Mouse (Mus musculus): ENCODE data around the gene Vps26c. TPM values are rescaled to one million over a fixed set of nuclear protein-coding genes. Genes with fewer than 3 reads are reported as not detected.
"Not testable (repeated sequence)": the region's sequence is repeated elsewhere in the genome, so short reads cannot be mapped to it uniquely, and the experiment has no call there.

Vps26c gene
- total and polyA plus RNA-seq, 2 experiments, result 18.8 to 33.1 TPM

DNA sequence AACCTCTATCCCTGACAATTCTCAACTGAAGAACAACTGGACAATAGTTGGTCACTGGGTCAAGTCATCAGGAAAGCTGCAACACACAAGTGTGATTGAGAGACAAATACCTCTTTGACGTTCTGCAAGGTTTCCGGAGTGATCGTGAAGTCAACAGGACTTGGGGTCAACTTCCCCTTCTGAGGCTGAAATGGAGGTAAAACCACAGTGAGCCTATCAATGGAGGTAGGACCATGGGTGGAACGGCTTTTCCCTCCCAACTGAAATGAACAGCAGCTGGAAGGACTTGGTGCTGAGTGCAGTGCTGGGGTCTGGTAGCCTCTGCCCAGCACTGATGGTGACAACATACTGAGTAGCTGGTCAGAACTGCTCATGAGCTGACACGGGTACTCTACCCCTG is 22.4 kb downstream of the Vps26c start:
- Histone ChIP-seq H3K9ac (ENCODE audit: low read depth, low read length) (no peak overlapping the region), H3K4me1 (ENCODE audit: control insufficient read depth, insufficient read depth, low read length) (peaks cover 7% of the 10 kb centered on the region), H3K27me3 (ENCODE audit: control insufficient read depth, insufficient read depth, low read length) (no peaks in the 10 kb centered on the region), H3K27ac (replicated peaks; ENCODE audit: insufficient read depth, low read depth, low read length) (no peak overlapping the region), H3K4me3 (ENCODE audit: insufficient read depth, low read depth, low read length) (no peak overlapping the region), H3K79me2 (ENCODE audit: control insufficient read depth, insufficient read depth, low read length) (no peaks in the 10 kb centered on the region), H3K36me3 (ENCODE audit: control insufficient read depth, insufficient read depth, low read length) (peaks cover 36% of the 10 kb centered on the region)
- WGBS, result 93% methylated on average over 5 of the region's 5 CpGs
- no peak for DNase-seq (ENCODE audit: extremely low read depth, low read depth, low spot score)
- TF ChIP-seq CTCF (IDR thresholded peaks at IDR 0.05; ENCODE audit: low read depth, low read length) (no peak), POLR2A (IDR thresholded peaks at IDR 0.05; ENCODE audit: extremely low read depth, insufficient read depth, low read length) (no peak)

- Histone ChIP-seq H3K4me1 (ENCODE audit: control insufficient read depth, insufficient read depth, low read length) (peaks cover 7% of the 10 kb centered on the region), H3K9ac (ENCODE audit: low read depth, low read length) (no peak overlapping the region), H3K36me3 (ENCODE audit: control insufficient read depth, insufficient read depth, low read length) (peaks cover 19% of the 10 kb centered on the region), H3K4me3 (ENCODE audit: insufficient read depth, low read depth, low read length) (no peak overlapping the region), H3K27me3 (ENCODE audit: control insufficient read depth, insufficient read depth, low read length) (no peaks in the 10 kb centered on the region), H3K27ac (replicated peaks; ENCODE audit: insufficient read depth, low read depth, low read length) (peak overlapping the region; percentile 81), H3K79me2 (ENCODE audit: control insufficient read depth, insufficient read depth, low read length) (no peaks in the 10 kb centered on the region)
- DNase-seq (ENCODE audit: extremely low read depth, low read depth, low spot score), result peak; percentile 87
- 12% methylated on average over 5 of the region's 5 CpGs for WGBS
- TF ChIP-seq POLR2A (IDR thresholded peaks at IDR 0.05; ENCODE audit: extremely low read depth, insufficient read depth, low read length), result no peak
- no peak for TF ChIP-seq CTCF (IDR thresholded peaks at IDR 0.05; ENCODE audit: low read depth, low read length)
Observed at GRCm38 (mm10) chr16:94497911-94498310, 28.7 kb downstream of the Vps26c start.

- not testable (repeated sequence) for H3K79me2 ChIP-seq (ENCODE audit: control insufficient read depth, insufficient read depth, low read length); H3K27me3 ChIP-seq (ENCODE audit: control insufficient read depth, insufficient read depth, low read length); H3K4me3 ChIP-seq (ENCODE audit: insufficient read depth, low read depth, low read length); H3K4me1 ChIP-seq (ENCODE audit: control insufficient read depth, insufficient read depth, low read length); H3K9ac ChIP-seq (ENCODE audit: low read depth, low read length)
- peak; percentile 84 for DNase-seq (ENCODE audit: extremely low read depth, low read depth, low spot score)
- WGBS, result 30% methylated on average over 7 of the region's 7 CpGs
- Histone ChIP-seq H3K27ac (replicated peaks; ENCODE audit: insufficient read depth, low read depth, low read length) (peak overlapping the region; percentile 53), H3K36me3 (ENCODE audit: control insufficient read depth, insufficient read depth, low read length) (peaks cover 18% of the 10 kb centered on the region)
Observed at GRCm38 (mm10) chr16:94497176-94497575, 29.5 kb downstream of the Vps26c start.

DNA sequence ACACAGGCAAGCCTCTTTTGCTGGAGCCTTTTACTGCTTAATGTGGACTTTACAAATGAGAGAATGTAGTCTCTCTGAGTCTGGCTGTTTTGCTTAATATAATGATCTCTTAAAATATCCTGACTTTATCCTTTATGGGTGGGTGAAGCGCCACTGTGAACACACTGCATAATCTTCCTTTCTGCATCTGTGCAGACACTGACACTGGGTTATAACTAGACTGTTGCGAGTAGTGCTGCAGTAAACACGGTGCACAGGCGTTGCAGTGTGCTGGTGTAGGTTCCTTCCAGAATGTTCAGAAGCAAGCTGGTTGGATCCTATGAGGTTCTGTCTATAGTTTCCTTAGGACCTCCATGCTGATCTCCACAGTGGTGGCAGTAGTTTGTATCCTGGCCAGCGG is 37.3 kb downstream of the Vps26c start:
- Histone ChIP-seq H3K9ac (ENCODE audit: low read depth, low read length) (no peak overlapping the region), H3K4me1 (ENCODE audit: control insufficient read depth, insufficient read depth, low read length) (peaks cover 2% of the 10 kb centered on the region; the same call in 1 of the 2 replicates), H3K27me3 (ENCODE audit: control insufficient read depth, insufficient read depth, low read length) (no peaks in the 10 kb centered on the region), H3K4me3 (ENCODE audit: insufficient read depth, low read depth, low read length) (no peak overlapping the region), H3K36me3 (ENCODE audit: control insufficient read depth, insufficient read depth, low read length) (no peaks in the 10 kb centered on the region), H3K79me2 (ENCODE audit: control insufficient read depth, insufficient read depth, low read length) (no peaks in the 10 kb centered on the region), H3K27ac (replicated peaks; ENCODE audit: insufficient read depth, low read depth, low read length) (no peak overlapping the region)
- TF ChIP-seq CTCF (IDR thresholded peaks at IDR 0.05; ENCODE audit: low read depth, low read length) (no peak), POLR2A (IDR thresholded peaks at IDR 0.05; ENCODE audit: extremely low read depth, insufficient read depth, low read length) (no peak)
- 93% methylated on average over 5 of the region's 5 CpGs for WGBS
- DNase-seq (ENCODE audit: extremely low read depth, low read depth, low spot score), result no peak

DNA sequence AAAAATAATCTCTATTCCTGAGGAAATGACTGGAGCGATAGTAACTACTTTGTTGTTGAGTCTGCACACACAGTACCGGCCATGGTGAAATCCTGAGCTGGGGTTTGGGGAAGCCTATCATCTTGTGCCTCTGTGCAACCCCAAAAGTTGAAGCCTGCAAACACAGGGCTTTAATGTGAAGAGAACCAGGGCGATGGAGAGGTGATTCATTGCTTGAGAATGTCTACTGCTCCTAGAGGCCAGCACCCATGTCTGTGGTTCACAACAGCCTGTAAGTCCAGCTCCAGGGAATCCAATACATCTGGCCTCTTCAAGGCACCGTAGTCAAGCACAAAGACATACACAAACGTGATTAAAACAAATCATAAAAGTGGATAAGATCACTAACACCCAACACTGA is 39.3 kb downstream of the Vps26c start:
- Histone ChIP-seq H3K79me2 (ENCODE audit: control insufficient read depth, insufficient read depth, low read length) (no peaks in the 10 kb centered on the region), H3K36me3 (ENCODE audit: control insufficient read depth, insufficient read depth, low read length) (no peaks in the 10 kb centered on the region), H3K4me3 (ENCODE audit: insufficient read depth, low read depth, low read length) (no peak overlapping the region), H3K27ac (replicated peaks; ENCODE audit: insufficient read depth, low read depth, low read length) (no peak overlapping the region), H3K4me1 (ENCODE audit: control insufficient read depth, insufficient read depth, low read length) (peaks cover 2% of the 10 kb centered on the region; the same call in 1 of the 2 replicates), H3K9ac (ENCODE audit: low read depth, low read length) (no peak overlapping the region), H3K27me3 (ENCODE audit: control insufficient read depth, insufficient read depth, low read length) (no peaks in the 10 kb centered on the region)
- WGBS, result 77% methylated on average over 5 of the region's 5 CpGs
- TF ChIP-seq POLR2A (IDR thresholded peaks at IDR 0.05; ENCODE audit: extremely low read depth, insufficient read depth, low read length), result no peak
- DNase-seq (ENCODE audit: extremely low read depth, low read depth, low spot score), result no peak

DNA sequence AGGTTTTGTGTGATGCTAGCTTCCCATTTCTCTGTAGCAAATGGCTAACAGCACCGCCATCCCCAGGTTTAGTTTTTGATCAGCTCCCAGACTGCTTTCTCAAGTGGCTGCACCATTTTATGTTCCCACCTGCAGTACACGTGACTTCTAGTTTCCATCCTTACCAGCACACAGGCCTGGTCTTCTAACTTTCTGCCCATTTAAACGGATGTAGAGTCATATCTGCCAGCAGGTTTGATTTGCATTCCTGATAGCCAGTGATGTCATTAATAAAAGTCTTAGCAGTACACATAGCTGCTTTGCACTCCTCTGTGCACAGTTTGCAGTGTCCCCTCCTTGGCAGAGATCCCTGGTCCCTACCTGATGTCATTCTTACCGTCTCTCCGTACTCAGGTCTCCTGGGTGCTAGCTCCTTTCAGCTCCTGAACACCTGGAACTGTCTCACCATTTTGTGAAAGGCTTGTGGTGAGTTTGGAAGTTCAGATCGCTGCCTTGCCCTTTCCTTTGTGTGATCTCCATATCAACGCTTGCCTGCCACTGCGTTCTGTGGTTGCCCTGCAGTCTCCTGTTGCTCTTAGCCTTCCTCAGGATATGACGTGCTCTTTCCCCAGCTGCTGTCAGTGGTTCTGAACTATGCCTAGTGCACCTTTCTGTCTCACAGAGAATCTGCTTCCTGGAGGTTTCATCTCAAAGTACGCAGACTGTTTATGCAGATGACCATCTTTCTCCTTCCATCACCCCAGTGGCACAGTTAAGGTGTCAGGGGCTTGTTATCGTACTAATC is 41.7 kb downstream of the Vps26c start:
- 85% methylated on average over 11 of the region's 11 CpGs for WGBS
- no peak for DNase-seq (ENCODE audit: extremely low read depth, low read depth, low spot score)
- Histone ChIP-seq H3K36me3 (ENCODE audit: control insufficient read depth, insufficient read depth, low read length) (no peaks in the 10 kb centered on the region), H3K9ac (ENCODE audit: low read depth, low read length) (no peak overlapping the region), H3K4me1 (ENCODE audit: control insufficient read depth, insufficient read depth, low read length) (peaks cover 2% of the 10 kb centered on the region; the same call in 1 of the 2 replicates), H3K27ac (replicated peaks; ENCODE audit: insufficient read depth, low read depth, low read length) (no peak overlapping the region), H3K4me3 (ENCODE audit: insufficient read depth, low read depth, low read length) (no peak overlapping the region), H3K27me3 (ENCODE audit: control insufficient read depth, insufficient read depth, low read length) (no peaks in the 10 kb centered on the region), H3K79me2 (ENCODE audit: control insufficient read depth, insufficient read depth, low read length) (no peaks in the 10 kb centered on the region)
- TF ChIP-seq POLR2A (IDR thresholded peaks at IDR 0.05; ENCODE audit: extremely low read depth, insufficient read depth, low read length), result no peak
- TF ChIP-seq CTCF (IDR thresholded peaks at IDR 0.05; ENCODE audit: low read depth, low read length), result no peak

Data from liver, adult 2 months (tissue).